Mouse (Mus musculus): ENCODE results near the gene Mylk4.

GRCm38 (mm10) chr13:32802259-32803081, 18.7 kb upstream of the Mylk4 start, which contains the start of gene D930007J09Rik:
- no peak for TF ChIP-seq GATA1 (IDR thresholded peaks at IDR 0.05; ENCODE audit: low read length)
- TF ChIP-seq TAL1 (IDR thresholded peaks at IDR 0.05; ENCODE audit: low read length) = no peak
